Mouse (Mus musculus): ENCODE data around the gene Lamtor1.
A peak's percentile ranks its signal among the peaks of the same experiment; 100 is the strongest.
"Not testable (repeated sequence)": the region's sequence is repeated elsewhere in the genome, so short reads cannot be mapped to it uniquely, and the experiment has no call there.

Gene Lamtor1

DNA sequence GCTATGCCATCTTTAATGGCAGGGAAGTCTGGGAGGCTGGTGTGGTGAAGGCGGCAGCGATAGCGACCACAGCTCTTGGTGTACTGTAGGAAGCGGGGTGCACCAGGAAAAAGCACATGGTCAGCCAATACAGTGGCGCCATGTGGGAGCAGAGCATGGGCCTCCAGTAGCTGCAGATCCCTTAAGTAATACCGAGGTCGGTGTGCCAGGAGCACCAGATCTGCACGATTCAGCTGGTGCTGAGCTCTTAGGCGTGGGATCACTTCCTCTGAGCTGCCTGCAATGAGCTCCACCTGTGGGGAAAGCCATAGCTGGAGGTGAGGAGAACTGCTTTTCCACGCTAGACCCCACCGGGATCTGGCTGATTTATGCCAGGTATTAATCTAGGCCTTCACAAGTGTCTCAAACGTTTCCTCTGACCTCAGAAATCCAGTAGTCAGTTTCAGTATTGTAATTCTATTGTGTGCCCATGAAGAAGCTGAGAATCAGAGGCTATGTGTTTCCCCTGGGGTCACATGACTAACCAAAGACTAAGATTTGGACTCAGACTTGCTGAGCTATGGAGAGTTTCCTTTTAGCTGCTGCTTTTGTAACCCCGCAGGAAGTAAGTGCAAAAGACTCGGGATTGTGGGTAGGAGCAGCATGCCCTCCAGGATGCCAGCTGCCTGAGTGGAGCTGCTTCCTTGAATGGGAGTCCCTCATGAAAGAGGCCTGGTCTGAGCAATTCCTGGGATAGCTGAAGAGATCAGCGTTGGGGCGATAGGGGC, 5.2 kb upstream of the Lamtor1 start:
- DNase-seq (ENCODE audit: low spot score in 2 of 2), result no peak

DNA sequence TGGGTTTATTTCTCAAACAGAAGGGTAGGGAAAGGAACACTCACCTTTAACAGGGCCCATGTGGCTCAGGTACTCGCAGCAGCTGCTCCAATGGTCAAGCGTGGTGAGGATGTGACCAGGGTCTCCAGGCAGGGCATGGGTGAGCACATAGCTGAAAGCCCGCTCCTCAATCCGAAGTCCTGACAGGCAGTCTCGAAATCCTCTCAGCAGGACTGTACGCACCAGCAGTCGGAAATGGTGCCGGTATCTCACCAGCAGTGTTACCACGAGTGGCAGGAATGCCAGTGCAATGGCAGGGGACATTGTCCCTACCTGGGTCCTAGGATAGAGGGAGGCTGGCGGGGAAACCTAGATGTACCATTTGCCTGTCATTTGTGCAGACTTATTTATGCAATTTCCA, 3.7 kb upstream of the Lamtor1 start:
- no peak for DNase-seq (ENCODE audit: low spot score in 2 of 2)

DNA sequence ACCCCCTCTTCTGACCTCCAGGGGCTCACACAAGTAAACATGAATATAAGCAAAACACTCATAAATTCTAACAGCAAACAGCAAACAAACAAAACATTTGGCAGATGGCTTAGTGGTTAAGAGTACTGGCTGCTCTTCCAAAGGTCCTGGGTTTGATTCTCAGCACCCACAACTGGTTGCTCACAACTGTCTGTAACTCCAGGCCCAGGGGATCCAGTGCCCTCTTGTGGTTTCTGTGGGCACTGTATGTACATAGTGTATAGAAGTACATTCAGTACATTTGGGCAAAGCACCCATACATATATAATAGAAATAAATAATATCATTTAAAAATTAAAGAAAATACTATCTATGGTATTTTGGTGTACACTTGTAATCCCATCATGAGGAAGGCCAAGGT, 2.9 kb upstream of the Lamtor1 start:
- DNase-seq (ENCODE audit: low spot score in 2 of 2), result no peak

DNA sequence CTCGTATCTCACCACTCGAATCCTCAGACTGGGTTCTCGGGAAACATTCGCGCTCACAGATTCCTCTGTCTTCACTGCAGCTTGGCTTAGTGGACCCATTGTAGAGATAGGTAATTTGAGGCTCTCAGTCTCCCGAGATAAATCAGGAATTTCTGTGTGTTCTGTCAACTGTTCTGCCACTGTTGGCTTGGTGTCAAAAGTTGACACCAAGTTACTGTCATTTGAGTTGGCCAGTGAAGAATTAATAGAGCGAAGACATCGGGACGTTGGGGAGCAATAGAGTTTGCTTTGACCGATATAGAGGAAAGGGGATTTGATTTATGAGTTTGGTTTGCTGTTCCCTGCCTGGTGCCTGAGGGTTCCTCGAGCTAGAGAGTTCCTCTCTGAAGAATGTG, 580 bp downstream of the Lamtor1 start, which contains the start of gene Tomt:
Gene Tomt, minus strand, starts transcription at position 73 of the 395 bp plus-strand sequence.
- no peak for DNase-seq (ENCODE audit: low spot score in 2 of 2)

DNA sequence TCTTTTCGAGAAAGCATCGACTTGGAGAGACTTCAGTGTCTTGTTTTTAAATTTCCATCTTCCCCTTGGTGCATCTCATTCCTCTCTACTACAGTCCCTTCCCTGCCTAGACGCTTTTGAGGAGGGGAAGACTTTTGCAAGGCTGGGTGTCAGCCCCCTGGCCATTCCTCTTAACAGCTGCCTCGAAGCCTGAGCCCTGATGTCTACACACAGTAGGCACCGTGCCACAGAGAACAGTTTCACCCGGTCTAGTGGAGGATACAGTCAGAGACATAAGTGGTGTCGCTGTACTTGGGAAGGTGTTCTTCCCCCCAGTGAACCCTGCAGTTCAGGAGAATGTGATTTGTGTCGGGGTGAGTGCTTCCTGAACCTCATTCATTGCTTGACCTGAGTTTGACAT, 992 bp downstream of the Lamtor1 start:
- peak in 1 of 2 experiments; percentile 14 for DNase-seq (ENCODE audit: low spot score in 2 of 2)

DNA sequence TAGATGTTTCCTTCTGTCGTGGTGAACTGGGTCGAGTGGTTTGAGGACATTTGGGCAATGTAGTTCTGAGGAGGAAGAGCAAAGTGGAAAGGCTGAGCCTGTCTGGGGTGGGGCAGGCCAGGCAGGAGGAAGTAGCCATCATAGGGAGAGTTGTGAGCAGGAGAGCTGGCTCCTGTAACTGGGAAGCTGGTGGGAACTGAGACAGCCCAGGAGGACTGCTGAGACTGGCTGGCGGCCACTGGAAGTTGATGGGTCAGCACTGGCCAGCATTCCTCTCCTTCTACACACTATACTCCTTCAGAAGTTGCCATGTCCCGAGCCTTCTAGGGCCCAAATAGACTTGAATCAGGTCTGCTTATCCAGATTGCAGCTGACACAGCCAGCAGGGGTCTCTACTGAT, 2.7 kb downstream of the Lamtor1 start:
- no peak for DNase-seq (ENCODE audit: low spot score in 2 of 2)

DNA sequence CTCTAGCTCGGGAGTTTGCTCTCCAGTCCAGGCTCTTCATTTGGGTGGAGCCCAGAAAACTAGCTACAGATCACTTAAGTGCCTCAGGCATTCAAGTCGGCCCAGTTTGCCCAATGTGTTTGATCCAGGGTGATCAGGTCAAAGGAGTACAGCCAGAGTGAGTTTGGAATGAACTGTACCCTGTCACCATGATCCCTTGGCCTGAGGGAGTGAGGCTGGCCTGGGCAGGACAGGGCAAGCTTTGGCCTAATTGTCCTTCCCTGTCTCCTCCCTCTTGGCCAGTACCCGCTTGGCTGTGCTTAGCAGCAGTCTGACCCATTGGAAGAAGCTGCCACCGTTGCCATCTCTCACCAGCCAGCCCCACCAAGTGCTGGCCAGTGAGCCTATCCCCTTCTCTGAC, 4.4 kb downstream of the Lamtor1 start:
- no peak for DNase-seq (ENCODE audit: low spot score in 2 of 2)

DNA sequence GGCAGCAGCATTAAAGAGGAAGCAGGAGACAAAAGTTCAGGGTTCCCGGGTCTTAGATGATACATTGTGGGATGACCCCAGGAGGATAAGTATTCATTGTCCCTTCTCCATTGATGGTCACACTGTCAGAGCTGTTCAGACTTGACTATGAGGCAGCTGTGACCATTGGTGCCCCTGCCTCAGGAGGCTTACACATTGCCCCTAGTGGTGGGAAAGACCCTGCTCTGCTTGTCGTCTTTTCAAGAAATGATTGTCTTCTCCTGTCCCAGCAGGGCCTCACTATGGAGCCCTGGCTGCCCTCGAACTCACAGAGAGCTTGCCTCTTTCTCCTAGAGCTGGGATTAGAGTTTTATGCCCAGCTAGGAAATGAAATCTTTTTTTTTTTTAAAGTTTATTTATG, 6.3 kb downstream of the Lamtor1 start:
- DNase-seq (ENCODE audit: low spot score in 2 of 2), result no peak

DNA sequence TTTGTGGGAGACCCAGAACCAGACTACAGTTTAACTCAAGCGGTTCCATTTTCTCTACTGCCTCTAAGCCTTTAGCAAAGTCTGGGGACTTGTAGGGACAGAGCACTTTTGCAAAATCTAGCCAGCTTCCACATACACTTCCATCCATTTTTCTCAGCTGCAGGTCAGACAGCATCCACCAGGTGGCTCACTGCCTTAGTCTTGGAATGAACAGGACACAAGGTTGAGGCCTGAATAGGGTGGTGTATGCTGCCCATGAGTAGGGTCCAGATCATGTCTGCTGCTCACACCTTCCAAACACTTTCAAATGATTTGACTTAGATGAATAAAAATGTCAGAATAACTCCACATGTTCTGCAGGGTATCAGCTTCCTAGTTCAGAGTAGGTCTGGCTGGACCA, 12.4 kb downstream of the Lamtor1 start:
- peak; percentile 61 to 62 for DNase-seq (ENCODE audit: low spot score in 2 of 2)

DNA sequence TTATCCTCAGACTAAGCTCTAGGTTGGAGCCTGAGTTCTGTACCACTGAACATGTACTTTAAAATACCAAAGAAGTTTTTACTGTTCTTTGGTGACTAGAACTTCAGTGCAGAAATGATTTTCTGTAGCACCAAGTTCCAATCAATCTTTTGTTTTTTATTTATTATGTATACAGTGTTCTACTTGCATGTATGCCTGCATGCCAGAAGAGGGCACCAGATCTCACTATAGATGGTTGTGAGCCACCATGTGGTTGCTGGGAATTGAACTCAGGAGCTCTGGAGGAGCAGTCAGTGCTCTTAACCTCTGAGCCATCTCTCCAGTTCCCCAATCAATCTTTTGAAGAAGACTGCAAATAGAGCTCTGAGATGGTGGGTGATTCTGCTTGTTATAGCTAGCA, 20.2 kb downstream of the Lamtor1 start:
- not testable (repeated sequence) for DNase-seq (ENCODE audit: low spot score in 2 of 2)

DNA sequence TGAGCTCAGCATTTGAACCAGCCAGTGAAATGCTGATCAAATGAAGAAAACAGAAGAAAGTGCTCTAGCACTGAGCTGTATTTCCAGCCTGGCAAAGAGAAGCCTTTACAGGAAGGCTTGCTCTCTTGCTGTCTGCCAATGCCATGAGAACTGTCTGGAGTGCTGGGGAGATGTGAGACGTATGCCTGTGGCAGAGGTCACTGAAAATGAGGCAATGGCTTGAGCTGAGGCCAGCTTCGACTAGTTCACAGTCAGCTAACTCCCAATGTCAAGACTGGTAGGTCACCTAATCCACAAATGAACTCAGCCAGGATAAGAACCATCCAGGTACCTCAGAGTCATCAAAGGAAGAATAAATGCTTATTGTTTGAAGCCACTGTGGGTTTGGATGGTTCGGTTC, 22.4 kb downstream of the Lamtor1 start:
- DNase-seq (ENCODE audit: low spot score in 2 of 2), result no peak

DNA sequence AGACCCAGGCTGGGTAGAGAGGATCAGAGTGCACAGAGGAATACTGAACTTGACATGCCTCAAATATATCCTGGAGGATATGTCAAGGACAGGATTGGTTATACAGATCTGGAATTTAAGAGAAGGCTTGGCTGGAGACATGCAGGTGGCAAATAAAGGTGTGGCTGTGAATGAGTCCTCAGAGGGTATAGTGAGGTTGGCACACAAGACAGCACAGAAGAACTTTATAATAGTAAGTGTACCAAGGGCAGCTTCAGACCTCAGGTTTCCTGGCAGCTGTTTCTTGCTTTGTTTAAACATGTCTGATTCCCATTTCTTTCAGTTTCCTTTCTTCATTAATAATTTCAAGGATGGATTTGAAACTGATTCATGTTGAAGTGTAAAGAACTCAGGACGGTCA, 26.8 kb downstream of the Lamtor1 start:
- no peak for DNase-seq (ENCODE audit: low spot score in 2 of 2)

DNA sequence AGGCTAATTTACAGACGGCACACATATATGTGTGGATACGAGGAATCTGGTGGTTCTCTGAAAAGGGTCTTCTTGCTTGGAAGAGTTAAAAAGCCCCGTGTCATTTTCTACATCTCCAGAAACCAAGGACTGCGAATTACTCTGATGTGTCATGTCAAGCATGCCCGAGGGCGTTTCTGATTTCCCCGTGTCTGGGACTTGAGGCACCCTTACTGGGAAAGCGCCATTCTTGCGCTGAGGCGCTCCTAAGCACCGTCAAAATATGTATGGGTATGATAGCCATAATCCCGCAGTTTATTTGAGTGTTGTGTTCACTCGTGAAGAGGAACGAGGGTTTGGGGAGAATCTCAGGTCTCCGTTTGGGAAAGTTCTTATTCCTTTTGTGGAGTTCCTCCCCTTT, 27.6 kb downstream of the Lamtor1 start:
- no peak for DNase-seq (ENCODE audit: low spot score in 2 of 2)

DNA sequence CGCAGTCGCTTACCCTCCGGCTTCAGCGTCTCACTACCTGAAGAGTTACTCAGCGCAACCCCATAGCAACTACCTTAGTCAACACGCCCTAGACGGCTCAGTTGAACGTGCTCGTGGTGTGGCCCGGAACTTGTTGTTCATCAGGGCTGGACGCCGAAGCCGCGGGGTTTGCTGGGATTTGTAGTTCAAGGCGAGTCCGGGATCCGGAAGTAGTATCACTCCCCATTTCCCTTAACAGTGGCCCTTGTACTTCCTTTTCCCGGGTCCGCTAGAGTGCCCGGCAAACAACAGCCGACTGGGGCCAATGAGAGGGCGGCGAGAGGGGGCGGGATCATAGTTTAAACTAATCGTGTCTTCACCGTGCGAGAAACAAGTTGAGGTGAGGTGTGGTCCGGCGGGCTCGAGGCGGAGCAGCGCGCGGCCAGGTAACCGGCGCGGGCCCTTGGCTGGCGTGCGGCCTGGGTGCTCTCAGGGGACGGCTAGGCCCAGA, 28.1 kb downstream of the Lamtor1 start, which contains the start of the genes Lrrc51 and Numa1:
Gene Lrrc51, minus strand, starts transcription at position 145 of the 490 bp plus-strand sequence.
Gene Numa1, plus strand, starts transcription at position 361 of the 490 bp plus-strand sequence.
- peak; percentile 95 to 97 for DNase-seq (ENCODE audit: low spot score in 2 of 2)

DNA sequence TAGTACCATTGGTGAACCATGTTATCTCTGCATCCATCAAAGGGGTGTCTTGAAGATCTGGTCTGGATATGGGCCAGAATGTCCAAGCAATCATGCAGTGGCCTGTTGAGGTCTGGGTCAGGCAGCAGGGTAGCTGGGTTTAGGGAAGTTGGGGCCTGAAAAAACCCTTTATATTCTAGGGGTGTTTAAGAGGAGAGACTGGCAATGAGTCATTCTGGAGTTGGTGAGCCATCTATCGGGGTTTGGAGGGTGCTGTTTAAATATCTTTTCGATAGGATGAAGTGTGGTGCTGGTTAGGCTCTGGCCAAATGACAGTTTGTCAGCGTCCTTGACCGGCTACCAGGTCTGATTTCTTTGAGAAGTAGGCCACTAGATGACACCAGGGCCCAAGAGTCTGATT, 30.3 kb downstream of the Lamtor1 start:
- no peak for DNase-seq (ENCODE audit: low spot score in 2 of 2)

DNA sequence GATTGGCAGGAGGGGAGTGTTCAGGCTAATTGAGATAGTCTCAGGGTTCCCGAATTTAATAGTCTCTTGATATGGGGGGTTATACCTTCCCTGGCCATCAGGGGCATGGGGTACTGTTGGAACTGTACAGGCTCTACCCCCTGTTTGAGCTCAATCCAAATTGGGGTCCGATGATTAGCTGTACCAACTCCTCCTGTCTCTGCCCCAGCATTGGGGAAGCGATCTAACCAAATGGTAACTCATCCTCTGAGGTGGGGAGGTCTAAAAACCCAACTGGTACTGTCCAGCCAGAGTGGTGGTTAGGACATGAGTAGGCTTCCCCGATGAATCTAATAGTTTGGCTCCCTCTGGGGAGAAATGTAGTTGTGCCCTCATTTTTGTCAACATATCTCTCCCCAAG, 31.3 kb downstream of the Lamtor1 start:
- no peak for DNase-seq (ENCODE audit: low spot score in 2 of 2)

DNA sequence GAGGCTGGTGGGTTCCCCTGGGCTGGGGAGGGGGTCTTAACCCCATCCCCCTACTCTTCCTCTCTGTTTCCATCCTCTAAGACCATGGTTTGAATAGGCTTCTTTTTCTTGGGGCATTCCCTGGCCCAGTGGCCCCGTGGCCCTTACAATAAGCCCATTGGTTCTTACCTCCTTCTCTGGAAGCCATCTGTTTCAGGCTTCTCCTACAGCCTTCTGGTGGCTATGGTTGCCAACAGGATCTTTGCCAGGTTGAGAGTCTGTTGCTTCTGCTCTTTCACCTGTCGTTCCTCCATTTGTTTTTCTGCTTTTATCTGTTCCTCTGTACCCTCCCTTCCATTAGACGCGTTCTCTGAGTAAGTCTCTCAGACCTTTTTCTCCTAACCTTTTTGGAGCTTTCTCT, 31.9 kb downstream of the Lamtor1 start:
- no peak for DNase-seq (ENCODE audit: low spot score in 2 of 2)

DNA sequence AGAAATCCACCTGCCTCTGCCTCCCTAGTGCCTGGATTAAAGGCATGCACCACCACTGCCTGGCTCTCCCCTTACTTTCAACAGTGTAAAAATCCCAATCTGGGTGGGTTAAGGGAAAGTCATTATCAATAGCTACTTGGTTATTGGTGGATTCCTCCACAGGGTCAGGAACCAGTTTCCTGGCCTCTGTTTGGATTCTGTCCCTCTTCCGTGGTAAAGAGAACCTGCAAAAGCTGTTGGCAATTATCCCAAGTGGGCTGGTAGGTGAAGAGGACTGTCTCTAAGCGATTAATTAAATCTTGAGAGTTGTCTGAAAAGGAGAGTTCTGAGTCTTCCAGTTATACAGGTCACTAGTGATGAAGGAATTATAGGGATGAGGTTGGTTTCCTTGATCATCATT, 32.6 kb downstream of the Lamtor1 start:
- DNase-seq (ENCODE audit: low spot score in 2 of 2), result no peak

DNA sequence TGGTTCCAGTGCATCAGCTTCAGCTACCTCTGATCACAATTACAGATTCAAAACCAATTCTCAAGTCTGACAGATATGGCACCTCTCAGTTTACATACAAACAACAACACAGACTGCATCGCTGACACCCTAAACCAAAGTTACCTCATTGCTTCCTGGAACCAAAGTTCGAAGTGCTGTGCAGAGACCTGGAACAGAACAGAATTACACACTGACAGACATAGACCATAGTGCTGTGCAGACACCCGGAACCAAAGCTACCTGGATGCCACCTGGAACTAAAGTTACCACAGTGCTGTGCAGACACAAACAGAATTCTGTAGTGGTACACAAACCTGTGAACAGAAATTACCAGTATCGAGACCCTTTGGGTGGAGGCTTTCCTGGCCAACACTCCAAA, 34.1 kb downstream of the Lamtor1 start:
- no peak for DNase-seq (ENCODE audit: low spot score in 2 of 2)

DNA sequence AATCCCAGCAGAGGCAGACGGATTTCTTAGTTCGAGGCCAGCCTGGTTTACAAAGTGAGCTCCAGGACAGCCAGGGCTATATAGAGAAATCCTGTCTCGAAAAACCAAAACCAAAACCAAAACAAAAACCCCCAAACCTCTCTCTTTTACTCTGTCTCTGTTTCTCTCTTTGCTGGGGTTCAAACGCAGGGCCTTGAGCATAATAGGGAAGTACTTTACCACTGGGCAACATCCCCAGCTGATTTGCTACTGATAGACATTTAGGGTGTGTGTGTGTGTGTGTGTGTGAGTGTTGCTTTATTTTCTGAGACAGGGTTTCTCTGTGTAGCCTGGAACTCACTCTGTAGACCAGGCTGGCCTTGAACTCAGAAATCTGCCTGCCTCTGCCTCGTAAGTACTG, 43.3 kb downstream of the Lamtor1 start:
- DNase-seq (ENCODE audit: low spot score in 2 of 2), result not testable (repeated sequence)

DNA sequence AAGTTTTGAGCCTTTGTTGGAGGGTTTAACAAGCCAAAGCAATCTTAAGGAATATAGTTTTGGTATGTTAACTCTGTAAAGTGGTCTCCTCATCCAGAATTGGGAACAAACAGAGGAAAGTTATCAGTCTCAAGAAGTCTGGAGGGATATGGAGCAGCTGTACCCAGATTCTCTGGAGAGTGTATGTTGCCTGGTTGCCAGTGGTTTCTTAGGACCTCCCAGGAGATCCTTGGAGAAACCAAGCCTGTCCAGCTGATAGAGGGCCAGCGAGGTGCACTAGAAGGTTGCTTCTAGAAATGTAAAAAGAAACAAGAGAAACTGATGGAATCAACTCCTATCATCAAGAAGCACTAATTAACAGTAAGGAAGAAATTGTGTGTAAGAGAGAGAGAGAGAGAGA, 45.9 kb downstream of the Lamtor1 start:
- no peak for DNase-seq (ENCODE audit: low spot score in 2 of 2)

DNA sequence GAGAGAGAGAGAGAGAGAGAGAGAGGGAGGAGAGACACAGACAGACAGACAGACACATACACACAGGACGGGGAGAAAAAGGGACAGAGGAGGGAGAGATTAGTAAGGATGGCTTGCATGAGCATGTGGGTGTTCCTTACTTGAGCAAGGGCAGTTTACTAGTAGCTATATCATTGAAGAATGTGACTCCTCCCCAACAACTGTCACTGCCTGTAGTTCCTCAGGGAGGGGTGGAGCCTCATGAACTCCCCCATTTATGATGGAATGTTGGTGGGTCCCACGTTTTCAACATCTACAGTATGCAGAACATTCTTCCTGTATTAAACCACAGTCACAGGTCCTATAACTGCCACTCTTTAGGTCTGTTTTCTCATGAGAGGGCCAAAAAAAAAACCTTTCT, 46.4 kb downstream of the Lamtor1 start:
- DNase-seq (ENCODE audit: low spot score in 2 of 2), result no peak

DNA sequence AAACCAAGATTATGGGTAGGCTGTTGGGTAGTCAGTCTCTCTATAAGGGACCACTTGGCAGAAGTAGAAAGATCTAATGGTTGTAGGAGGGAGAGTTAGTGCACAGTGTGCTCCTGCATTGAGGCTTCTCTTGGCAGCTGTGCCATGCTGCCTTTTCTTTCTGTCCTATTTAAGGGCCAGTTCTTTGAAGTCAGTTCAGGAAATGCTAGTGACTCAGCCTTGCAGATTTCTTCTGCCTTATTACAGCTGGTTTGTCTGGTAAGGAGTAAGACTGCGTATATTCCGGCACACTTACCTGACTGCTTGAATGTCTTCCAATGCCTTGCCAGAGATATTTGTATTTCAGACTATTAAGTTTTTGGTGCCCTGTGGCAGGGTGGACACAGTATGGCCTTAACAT, 48.5 kb downstream of the Lamtor1 start:
- no peak for DNase-seq (ENCODE audit: low spot score in 2 of 2)

DNA sequence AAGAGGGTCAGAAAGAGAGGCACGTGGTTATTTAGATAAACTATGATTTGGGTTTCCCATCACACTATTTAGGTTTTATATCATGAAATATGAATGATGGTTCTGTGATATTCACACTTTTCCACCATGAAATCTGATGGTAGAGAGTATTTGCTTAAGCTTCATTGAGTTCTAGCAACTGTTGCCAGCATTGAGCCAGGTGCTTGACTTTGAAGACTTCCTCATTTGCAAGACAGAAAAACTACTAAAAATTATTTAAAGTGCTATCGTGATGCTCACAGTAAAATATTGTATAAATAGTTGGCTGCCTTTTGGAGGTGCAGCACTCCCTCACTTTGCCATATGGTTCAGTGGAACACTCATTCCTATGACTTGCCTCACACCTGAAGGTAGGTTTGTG, 49.6 kb downstream of the Lamtor1 start:
- DNase-seq (ENCODE audit: low spot score in 2 of 2), result no peak
